ENCODE assay signal across 8 mouse cellular contexts in the genomic region with DNA sequence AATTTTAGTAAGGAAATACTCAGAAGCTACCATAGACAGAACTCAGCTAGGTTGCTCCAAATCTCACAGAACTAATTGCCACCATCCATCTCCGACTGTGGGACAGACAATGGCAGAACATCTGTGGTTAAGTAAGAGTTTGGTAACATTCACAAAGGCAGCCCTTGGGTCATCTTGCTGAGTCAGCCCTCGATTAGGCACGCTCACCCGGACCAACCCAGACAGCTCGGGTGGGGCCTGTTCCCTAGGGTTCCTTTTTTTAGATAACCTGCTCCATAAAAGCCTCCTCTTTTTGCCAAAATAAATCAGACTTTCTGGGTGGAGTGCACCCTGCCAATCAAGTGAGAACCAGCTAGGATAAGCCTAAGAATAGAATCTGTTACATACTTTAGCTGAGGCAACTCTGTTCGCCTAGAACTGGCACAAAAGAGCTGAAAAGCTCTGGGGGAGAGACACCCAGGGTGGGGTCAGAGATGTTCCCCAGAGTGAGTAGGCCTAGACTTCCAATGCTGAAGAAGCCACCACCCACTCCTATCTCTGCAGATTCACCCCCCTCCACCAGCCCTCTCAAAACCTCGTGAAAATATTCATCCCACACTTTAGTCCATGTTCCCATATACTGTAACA. TPM values are rescaled to one million over a fixed set of nuclear protein-coding genes. Genes with fewer than 3 reads are reported as not detected.
DNase-seq lines count a peak whose midpoint lies in the region; ATAC-seq lines count a peak whose summit lies in the region.

No protein-coding gene starts in this region.

- no peak overlapping the region for H3K4me3 ChIP-seq in hindbrain, embryonic 11.5 days (ENCODE audit: low read depth, low read length)
- no peak overlapping the region for H3K4me3 ChIP-seq in hindbrain, embryonic 16.5 days (ENCODE audit: low read length)
- no peak overlapping the region for H3K4me3 ChIP-seq in liver, embryonic 15.5 days (replicated peaks)

- no peaks in the 10 kb centered on the region for H3K4me1 ChIP-seq in hindbrain, embryonic 11.5 days (replicated peaks; ENCODE audit: control insufficient read depth, insufficient read depth, low read length)
- H3K4me1 ChIP-seq in hindbrain, embryonic 16.5 days (ENCODE audit: control insufficient read depth, insufficient read depth, low read depth, low read length): no peaks in the 10 kb centered on the region
- peaks cover 32% of the 10 kb centered on the region for H3K4me1 ChIP-seq in liver, embryonic 15.5 days (replicated peaks)

- WGBS in hindbrain, embryonic 11.5 days: 39% methylated on average over 7 of the region's 7 CpGs
- WGBS in hindbrain, embryonic 16.5 days: 38% methylated on average over 7 of the region's 7 CpGs
- WGBS in liver, embryonic 15.5 days (ENCODE audit: insufficient replicate concordance): 13% methylated on average over 7 of the region's 7 CpGs

- no peak overlapping the region for H3K27ac ChIP-seq in hindbrain, embryonic 11.5 days (ENCODE audit: low read depth, low read length)
- no peak overlapping the region for H3K27ac ChIP-seq in hindbrain, embryonic 16.5 days (ENCODE audit: low read depth, low read length)
- no peak overlapping the region for H3K27ac ChIP-seq in liver, embryonic 15.5 days (replicated peaks)

- no peak overlapping the region for H3K4me2 ChIP-seq in hindbrain, embryonic 11.5 days (replicated peaks; ENCODE audit: low read depth, low read length)
- no peak overlapping the region for H3K4me2 ChIP-seq in hindbrain, embryonic 16.5 days (ENCODE audit: low read length)
- no peak overlapping the region for H3K4me2 ChIP-seq in liver, embryonic 15.5 days

- no peaks in the 10 kb centered on the region for H3K36me3 ChIP-seq in hindbrain, embryonic 11.5 days (ENCODE audit: control insufficient read depth, insufficient read depth, low read length)
- H3K36me3 ChIP-seq in hindbrain, embryonic 16.5 days (ENCODE audit: control insufficient read depth, insufficient read depth, low read length): no peaks in the 10 kb centered on the region
- no peaks in the 10 kb centered on the region for H3K36me3 ChIP-seq in liver, embryonic 15.5 days (replicated peaks)

- peak; percentile 60; the same call in 1 of the 2 replicates for ATAC-seq in hindbrain, embryonic 11.5 days (ENCODE audit: low FRiP score)
- no peak for ATAC-seq in hindbrain, embryonic 16.5 days
- 0 out of 2 replicates have a peak, but pooled peaks have one; percentile 35 for ATAC-seq in liver, embryonic 15.5 days (ENCODE audit: insufficient read depth)
- no peak for ATAC-seq in inflammation-experienced regulatory T-cells, adult 6 months
- no peak for ATAC-seq in activated CD4-positive, CD25-positive, alpha-beta regulatory T cell, adult 4 months

- DNase-seq in hindbrain, embryonic 11.5 days (ENCODE audit: low spot score): peak; percentile 21
- peak; percentile 78 for DNase-seq in NIH3T3 (ENCODE audit: low read depth)
- peak; percentile 66 for DNase-seq in gastrocnemius, postnatal 25 days
- no peak for DNase-seq in thymus, postnatal 25 days

- no peaks in the 10 kb centered on the region for H3K27me3 ChIP-seq in hindbrain, embryonic 11.5 days (ENCODE audit: control insufficient read depth, insufficient read depth, low read length)
- no peaks in the 10 kb centered on the region for H3K27me3 ChIP-seq in hindbrain, embryonic 16.5 days (replicated peaks; ENCODE audit: control insufficient read depth, insufficient read depth, low read length)
- no peaks in the 10 kb centered on the region for H3K27me3 ChIP-seq in liver, embryonic 15.5 days

- H3K9me3 ChIP-seq in hindbrain, embryonic 11.5 days (ENCODE audit: control insufficient read depth, low read length): no peaks in the 10 kb centered on the region
- no peaks in the 10 kb centered on the region for H3K9me3 ChIP-seq in hindbrain, embryonic 16.5 days (ENCODE audit: control insufficient read depth, low read length)
- no peaks in the 10 kb centered on the region for H3K9me3 ChIP-seq in liver, embryonic 15.5 days (replicated peaks)

- no peak overlapping the region for H3K9ac ChIP-seq in hindbrain, embryonic 11.5 days (ENCODE audit: low read depth, low read length)
- H3K9ac ChIP-seq in hindbrain, embryonic 16.5 days (ENCODE audit: low read depth, low read length): no peak overlapping the region
- no peak overlapping the region for H3K9ac ChIP-seq in liver, embryonic 15.5 days

RNA-seq across cellular contexts. Expression of a gene that starts 54.2 kb away (rescaled TPM):
- 11.4 and 12.8 TPM in 2 replicates for polyA plus RNA-seq in hindbrain, embryonic 11.5 days (2014; fragmentation: Nextera tagmentation; extraction: Ambion mirVana)
- 7.5 and 9.4 TPM in 2 replicates for polyA plus RNA-seq in hindbrain, embryonic 16.5 days (2015; fragmentation: Nextera tagmentation; extraction: Ambion mirVana)
- total RNA-seq in gastrocnemius, postnatal 25 days (2021): 10 to 100 TPM; 20.6 to 22.0 TPM
- polyA plus RNA-seq in liver, embryonic 15.5 days (2015; fragmentation: Nextera tagmentation; extraction: Ambion mirVana): 8.5 and 10.8 TPM in 2 replicates
- polyA plus RNA-seq in inflammation-experienced regulatory T-cells, adult 6 months (2017; shearing (Covaris generic)): under 1 TPM; 0.26 to 0.42 (median 0.28) TPM
- under 1 TPM; 0.17 to 0.81 TPM for polyA plus RNA-seq in activated CD4-positive, CD25-positive, alpha-beta regulatory T cell, adult 4 months (2017; shearing (Covaris generic))

Comparison
In these comparisons a context has a peak if more than half of its experiments do, and no peak if none do; other contexts are left out.
1. ATAC-seq: peak in hindbrain, embryonic 11.5 days (single experiment) and liver, embryonic 15.5 days (single experiment); none in hindbrain, embryonic 16.5 days (single experiment), inflammation-experienced regulatory T-cells, adult 6 months (single experiment) and activated CD4-positive, CD25-positive, alpha-beta regulatory T cell, adult 4 months (single experiment).